Mouse (Mus musculus) right cerebral cortex, postnatal 10 days (tissue): Measurements from ENCODE around the gene Tbc1d10b.

ENCODE experiments used
- DNase-seq, 2 experiments: peaks; one replicate each; pipeline ENCODE4 v3.0.0; 2021; ENCODE audit warnings: low spot score in 2 of 2

Tbc1d10b gene

DNA sequence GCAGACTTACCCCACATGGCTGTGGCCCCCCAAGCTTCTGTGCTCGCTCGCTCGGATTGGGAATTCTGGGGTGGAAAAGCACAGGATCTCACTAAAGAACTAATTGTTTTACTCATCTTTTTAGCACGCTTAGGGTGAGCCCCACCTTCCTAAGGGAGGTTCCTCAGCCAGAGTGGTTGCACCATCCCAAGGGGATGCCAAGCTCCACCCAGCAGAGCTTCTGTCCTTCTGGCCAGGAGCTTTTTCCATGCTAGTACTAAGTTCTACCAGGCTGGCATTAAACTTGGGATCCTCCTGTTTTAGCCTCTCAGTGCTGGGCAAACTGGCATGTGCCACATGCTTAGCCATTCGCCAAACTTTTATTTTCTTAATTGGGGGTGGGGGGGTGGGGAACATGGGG is 45.7 kb downstream of the Tbc1d10b start:
- no peak for DNase-seq

GRCm38 (mm10) chr7:127157548-127157947 is 50.7 kb downstream of the Tbc1d10b start:
- DNase-seq: no peak

- DNase-seq: no peak
Measured at GRCm38 (mm10) chr7:127153477-127153876, 54.8 kb downstream of the Tbc1d10b start.

DNA sequence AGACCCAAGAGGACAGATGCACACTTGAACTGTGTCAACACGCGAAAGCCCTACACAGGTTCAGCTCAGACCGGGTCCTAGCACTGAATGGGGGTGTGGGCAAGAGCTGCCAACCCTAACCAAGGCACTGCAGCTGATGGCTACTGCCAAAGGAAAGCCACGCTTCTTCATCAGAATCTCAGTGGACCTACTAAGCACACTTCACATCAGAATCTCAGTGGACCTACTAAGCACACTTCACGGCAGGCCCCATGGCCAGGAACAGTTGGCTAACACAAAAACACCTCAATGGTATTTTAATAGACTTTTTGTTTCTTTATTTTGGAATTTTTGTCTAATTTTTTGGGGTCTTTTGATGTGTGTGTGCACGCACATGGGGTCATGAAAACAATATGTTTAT is 55.8 kb downstream of the Tbc1d10b start:
- no peak for DNase-seq

DNA sequence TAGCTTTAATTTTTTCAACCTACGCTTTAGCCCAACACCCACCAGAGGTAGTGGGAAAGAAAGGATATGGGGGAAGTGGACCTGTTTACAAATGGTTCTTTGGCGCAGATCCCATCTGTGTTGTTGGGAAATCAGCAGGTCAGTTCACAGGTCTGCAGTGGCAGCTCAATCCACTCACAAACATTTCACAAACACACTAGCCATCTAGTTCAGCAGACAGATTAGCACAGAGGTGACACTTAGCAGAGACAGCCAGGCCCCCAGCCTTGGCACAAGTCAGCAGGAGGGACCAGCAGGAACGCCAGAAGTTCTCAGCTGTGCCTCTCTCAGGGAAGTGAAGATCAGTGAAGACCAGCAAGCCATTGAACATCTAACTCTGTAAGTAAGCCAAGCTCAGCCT is 60.4 kb downstream of the Tbc1d10b start:
- DNase-seq: no peak
